Mouse (Mus musculus) left cerebral cortex, postnatal 4 days (tissue): ENCODE data around the gene Pgs1. TPM values are rescaled to one million over a fixed set of nuclear protein-coding genes. Genes with fewer than 3 reads are reported as not detected.

Experiments
- DNase-seq: peaks from one replicate; pipeline ENCODE4 v3.0.0-alpha.2; 2022
- intact Hi-C: fragments of 180-260 bp; cut with DNase I; formaldehyde crosslinking; loops from one replicate; pipeline ENCODE4 v1.15.1; 2025
- total RNA-seq, 2 experiments: library from RNA; stranded (reverse); gene quantifications; 2 replicates each; pipeline ENCODE4 v1.2.3; 2021

Pgs1 gene
- total RNA-seq, 2 experiments from 2014 or later: 56.9 to 58.6 TPM

GRCm38 (mm10) chr11:117962228-117963067 lies 23.6 kb upstream of the Pgs1 start:
- intact Hi-C loops: no loop called here
- DNase-seq: peak; percentile 39

DNA sequence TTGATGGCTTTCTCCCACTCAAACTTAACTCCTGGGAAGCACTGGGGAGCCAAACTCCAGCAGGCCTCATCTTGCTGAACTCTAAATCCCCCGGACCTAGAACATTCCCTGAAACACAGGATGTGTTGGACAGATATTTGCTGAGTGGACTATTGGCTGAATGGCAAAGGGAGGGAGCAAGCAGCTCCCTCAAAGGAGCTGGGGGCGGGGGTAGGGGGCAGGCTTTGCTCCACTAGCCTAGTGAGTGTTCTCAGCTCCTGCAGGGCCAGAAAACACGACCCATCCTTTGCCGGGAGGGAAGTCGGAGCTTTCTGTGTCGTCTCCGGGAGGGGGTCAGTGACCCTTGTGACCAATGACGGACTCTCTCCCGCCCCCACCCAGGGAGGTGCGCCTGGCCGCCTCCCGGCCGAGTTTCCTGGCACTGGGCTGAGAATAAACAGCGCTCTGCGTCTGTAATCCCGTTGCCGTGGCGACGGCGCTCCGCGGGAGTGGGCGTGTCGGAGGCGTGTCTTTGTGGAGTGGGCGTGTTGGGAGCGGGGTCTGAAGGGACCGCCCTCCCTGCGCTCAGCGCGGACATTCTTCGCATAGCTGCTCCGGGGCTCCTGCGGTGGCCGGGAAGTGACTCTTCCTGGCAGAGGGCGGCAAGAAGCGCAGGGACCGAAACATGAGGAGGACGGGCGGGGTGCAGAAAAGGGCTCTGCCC lies 22.9 kb upstream of the Pgs1 start:
- intact Hi-C loops: no loop called here
- peak; percentile 96 for DNase-seq

DNA sequence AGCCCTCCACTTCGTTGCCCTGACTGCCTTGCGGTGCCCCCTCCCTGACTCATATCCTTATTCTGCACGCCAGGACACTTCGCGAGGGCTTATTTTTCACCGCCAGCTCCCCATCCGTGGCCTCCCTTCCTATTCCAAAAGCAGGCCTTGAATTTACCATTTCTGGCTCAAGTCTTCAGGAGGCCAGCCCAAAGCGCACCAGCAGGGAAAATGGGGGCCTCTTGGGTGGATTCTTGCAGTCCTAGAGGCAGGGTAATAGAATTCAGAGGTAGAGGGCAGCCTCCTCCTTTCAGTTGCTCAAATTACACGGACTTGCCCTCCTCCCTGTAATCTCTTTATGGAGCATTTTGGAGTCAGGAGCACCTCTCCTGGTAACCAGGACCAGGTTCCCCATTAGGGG lies 22.2 kb upstream of the Pgs1 start:
- DNase-seq: no peak
- intact Hi-C loops: no loop called here

- no peak for DNase-seq
- intact Hi-C loops: no loop called here
These were observed 21.8 kb upstream of the Pgs1 start for GRCm38 (mm10) chr11:117964294-117964693.

DNA sequence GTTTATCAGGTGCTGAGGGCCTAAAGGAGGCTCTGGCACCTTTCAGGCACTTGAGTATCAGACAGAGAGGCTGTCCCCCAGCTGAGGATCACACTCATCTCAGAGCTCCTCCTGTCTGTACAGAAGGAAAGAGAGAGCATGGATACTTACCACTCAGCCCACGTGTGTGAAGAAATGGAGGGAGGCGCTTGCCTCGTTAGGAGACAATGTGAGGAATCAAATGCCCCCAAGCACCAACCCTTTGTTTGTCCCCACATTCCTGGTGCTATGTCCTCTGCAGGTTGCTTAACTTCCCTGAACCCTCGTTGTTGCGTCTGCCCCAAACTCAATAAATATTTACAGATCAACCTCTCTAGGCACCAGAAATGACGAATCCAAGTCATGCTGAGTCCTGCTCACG lies 21.0 kb upstream of the Pgs1 start:
- intact Hi-C loops: no loop called here
- DNase-seq: no peak

DNA sequence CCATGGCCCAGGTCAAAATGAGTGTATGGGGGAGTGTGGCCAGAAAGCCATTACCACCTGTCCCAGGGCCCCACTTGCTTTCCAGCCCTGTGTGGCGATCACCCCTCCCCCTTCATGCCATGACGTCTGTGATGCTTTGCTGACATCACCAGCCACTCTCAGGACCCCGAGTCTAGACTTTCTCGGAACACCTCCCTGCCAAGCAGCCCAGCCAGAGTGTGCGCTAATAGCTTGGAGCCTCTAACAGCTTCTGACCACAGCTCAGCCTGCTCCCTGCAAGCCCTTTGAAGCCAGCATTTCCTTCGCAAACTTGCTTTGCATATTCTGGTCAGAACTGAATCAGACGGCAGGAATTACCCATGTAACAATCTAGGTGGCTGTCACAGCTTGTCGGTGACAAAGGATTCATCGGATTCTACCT lies 20.5 kb upstream of the Pgs1 start:
- DNase-seq: no peak
- intact Hi-C loops: no loop called here

DNA sequence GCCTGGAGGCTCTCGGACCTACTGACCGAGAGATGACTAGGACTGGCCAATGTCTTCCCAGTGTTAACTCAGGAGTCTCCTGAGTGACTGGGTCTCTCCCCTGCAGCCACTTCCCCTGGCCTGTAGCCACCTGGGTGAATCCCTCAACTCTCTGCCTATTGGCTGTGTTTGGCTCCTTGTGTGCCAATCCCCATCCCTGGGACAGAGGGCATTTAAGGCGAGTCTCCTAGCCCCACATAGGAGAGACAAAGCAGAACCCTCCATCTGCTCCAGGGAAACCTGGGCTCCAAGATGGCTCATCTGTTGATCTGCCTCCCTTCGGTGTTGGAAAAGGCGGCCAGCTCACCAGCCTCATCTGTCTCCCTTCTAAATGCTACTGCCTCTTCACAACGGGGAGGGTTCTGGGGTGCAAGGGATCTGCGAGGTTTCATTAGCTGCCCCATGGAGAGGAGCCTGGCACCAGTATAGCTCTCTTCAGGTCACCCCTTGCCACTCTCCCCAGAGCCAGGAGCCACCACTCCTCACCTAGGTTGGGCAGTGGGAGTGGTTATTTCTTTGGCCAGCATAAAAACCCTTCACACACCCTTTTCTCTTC lies 19.5 kb upstream of the Pgs1 start:
- DNase-seq: peak; percentile 80
- intact Hi-C loops: no loop called here

DNA sequence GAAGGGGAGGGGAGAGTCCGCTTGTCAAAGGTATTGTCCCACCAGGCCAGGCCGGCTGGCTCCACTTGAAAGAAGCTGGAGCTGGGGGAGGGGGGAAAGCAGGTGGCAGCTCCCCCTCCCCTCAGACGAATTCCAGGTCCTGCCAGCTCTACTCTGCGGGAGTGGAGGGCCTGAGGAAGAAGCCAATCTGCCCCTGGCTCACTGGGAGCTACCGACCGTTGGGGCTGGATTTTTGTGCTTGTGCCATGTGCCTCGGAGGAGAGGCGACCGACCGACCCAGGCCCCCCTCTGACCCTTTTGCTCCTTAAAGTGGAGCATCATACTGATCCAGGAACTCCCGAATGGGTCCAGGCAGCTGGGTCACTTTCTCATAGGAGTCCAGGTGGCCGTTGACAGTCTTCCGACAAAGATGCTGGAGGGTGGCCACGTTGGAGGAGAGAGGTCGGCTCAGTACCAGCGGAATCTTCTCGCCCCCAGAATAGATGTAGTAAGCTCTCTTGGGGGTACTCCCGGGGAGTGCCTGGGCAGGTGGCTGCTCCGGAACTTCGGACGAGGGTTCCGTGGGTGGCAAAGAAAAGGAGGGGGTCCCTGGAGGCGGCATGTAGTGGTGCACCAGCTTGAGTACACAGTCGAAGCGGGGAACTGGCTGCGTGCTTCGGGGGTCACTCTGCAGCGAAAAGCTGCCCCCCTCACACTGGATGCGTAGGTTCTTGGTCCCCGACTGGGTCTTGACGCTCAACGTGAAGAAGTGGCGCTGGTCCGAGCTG lies 18.7 kb upstream of the Pgs1 start:
- DNase-seq: peak; percentile 86
- intact Hi-C loops: no loop called here

DNA sequence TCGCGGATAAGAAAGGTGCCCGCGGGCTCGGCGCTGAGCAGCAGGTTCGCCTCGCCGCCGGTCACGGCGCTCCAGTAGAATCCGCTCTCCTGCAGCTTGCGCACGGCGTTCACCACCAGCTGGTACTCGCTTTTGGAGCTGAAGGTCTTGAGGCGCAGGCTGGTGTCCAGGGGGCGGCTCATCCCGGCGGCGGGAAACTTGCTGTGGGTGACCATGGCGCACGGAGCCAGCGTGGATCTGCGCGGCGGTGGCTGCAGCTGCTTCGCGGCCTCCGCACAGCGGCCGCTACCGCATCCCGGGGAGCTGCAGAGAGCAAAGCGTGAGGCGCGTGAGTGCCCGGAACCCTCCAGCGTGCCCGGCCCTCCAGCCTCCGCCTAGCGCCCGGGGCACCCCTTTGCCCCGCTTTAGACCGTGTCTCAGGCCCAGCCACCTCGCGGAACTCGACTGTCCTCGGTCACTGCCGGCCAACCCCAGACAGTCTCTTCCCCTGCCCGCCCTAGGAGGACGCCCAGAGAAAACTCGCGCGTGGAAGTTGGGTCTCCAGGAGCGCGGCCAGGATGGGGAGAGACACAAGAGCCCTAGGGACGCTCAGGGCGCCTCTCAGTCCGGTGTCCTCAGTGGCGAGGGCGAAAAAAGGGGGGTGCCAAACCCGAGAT lies 17.9 kb upstream of the Pgs1 start:
- peak; percentile 45 for DNase-seq
- intact Hi-C loops: no loop called here

GRCm38 (mm10) chr11:117968716-117969099 lies 17.4 kb upstream of the Pgs1 start:
- no peak for DNase-seq
- intact Hi-C loops: no loop called here

DNA sequence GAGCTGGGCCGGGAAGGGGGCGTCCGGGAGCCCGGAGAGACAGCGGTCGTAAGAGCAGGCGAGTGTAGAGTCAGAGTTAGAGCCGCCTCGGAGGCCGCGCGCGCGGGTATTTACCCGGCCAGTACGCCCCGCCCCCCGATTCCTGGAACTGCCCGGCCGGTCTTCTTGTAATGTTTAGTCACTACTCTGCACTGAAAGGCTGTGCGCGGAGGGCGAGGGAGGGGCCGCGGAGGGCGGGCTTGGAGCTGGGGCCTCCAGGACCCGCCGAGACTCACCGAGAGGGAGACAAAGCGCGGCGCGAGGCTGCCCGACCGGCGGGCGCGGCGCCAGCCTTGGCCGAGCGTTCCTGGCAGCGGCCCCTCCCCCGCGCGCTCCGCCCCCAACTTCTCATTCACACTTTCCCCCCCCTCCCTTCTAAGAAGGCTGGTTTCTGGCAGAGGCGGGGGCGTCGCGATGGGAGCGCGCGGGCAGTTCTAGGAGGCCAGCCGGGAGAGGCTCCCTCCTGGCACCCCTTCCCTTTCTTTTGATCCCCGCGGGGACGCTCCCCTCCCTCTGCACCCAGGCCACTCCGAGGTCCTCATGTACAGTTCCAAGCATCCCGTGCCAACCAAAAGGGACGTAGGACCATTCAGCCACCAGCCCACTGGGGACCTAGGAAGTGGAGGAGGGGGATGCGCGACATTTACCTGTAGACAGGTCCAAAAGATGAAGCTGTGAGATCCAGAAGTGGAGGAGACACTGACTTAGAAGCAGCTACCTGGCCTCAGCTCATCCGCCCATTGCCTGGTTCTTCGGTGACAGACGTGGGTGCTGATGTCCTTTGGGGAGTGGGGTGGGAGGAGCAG lies 16.8 kb upstream of the Pgs1 start:
- intact Hi-C loops: no loop called here
- DNase-seq: peak; percentile 98

DNA sequence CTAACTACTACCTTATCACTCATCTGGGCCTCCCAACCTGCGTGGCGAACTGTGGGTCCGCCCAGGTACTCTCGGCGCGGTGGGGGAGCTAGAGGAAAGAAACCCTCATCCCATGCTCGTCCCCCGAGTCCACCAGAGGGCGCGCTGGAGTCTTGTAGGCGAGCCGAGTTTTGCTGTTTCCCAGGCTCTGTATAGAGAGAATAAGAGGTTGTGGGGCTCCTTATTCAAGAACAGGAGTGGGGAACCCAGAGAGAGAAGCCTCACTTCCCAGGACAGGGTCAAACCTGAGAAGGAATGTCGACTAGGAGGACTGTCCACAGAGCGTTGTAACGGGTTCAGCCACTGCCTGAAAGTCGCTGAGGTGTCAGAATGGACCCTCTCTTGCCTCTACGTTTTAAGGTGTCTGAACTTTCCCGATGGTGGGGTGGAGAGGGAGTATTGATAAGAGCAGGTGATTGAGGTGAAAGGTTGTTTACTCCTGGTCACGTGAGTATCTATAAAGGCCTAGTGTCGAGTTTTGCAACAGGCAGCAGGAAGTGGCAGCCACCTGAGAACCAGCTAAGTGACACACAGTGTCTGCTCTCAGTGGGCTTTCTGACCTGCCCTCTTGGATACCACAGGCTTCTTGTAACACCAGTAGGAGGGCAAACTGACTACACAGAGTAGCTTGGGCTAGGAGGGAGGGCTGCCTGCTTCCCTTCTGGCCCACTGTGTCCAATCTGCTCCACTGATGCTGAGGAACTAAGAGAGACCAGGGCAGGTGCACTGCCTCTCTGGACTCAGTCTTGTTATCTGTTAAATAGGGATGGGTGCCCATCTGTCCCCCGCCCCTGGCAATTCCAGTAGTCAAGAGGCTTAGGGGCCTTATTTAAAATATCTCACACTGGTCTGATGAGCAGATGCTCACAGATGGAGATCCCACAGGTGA lies 15.9 kb upstream of the Pgs1 start, which contains the start of gene Socs3:
Socs3 (minus strand) TSS at position 103 of the 928 bp plus-strand sequence.
- intact Hi-C loops: no loop called here

GRCm38 (mm10) chr11:117971100-117971499 lies 15.0 kb upstream of the Pgs1 start:
- intact Hi-C loops: no loop called here
- DNase-seq: no peak

More for the DNA sequence above, 15.9 kb upstream of the Pgs1 start, which contains the start of gene Socs3:
- peak; percentile 96 for DNase-seq

- intact Hi-C loops: no loop called here
- no peak for DNase-seq
These were observed 14.3 kb upstream of the Pgs1 start for GRCm38 (mm10) chr11:117971646-117972242.

- intact Hi-C loops: no loop called here
- no peak for DNase-seq
These were observed 13.2 kb upstream of the Pgs1 start for GRCm38 (mm10) chr11:117972656-117973558.

DNA sequence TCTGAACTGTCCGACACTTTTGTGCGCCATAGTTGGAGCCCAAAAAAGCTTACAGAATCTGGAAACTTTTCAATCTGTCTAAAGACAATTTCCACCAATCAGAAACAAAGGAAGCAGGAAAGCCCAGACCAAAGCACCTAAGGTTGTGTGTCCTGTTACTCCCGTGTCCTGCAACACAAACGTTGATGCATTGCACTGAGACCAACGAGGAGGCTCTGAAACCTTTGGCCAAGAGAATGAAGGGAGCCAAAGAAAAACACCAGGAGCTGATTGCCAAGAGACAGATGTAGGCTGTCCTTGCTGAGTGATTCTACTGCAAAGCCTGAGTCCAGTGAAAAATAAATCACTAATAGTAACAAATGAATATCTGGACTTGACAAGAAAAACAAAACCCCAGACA lies 12.5 kb upstream of the Pgs1 start:
- no peak for DNase-seq
- intact Hi-C loops: no loop called here
